ENCODE assay signal across 17 mouse cellular contexts in the genomic region with DNA sequence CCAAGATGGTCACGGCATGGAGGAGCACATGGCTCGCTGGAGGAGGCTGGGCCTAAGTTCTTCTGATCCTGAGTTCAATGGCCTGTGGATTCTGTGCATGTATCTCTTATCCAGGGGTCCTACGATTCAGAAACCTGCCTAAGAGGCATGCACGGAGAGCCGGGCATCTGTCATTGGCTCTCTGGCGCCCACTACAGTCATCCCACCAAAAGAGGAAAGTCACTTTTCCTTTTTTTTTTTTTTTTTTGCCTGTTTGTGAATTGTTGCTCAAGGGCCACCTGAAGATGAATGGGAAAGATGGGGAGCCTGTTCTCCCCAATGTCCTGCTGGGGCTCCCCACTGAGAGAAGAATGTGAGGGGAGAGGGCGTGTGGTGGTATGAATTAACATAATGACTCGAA.
DNase-seq lines count a peak whose midpoint lies in the region; ATAC-seq and TF ChIP-seq lines count a peak whose summit lies in the region.
"Had no signal": no experiment of that assay in that cellular context is flagged by ENCODE, and none has a peak within 500 bp of the region (broad histone marks: within the 10 kb centered on the region; RNA-seq: fewer than 3 reads in every experiment).

No protein-coding gene starts in this region.

- TF ChIP-seq EP300 in ES-Bruce4 (IDR thresholded peaks at IDR 0.05; ENCODE audit: insufficient read depth, low read depth, low read length): no peak

- no peak overlapping the region for H3K4me3 ChIP-seq in ES-Bruce4 (ENCODE audit: low read depth, low read length)
- H3K4me3 ChIP-seq: embryonic facial prominence, embryonic 13.5 days; hindbrain, embryonic 10.5 days; liver, embryonic 13.5 days; midbrain, embryonic 12.5 days had no signal

- H3K9me3 ChIP-seq in ES-Bruce4 (replicated peaks; ENCODE audit: control insufficient read depth, insufficient read depth, low read length, poor library complexity, severe bottlenecking): peaks cover 5% of the 10 kb centered on the region; the same call in 1 of the 2 replicates
- H3K9me3 ChIP-seq: embryonic facial prominence, embryonic 13.5 days; hindbrain, embryonic 10.5 days; liver, embryonic 13.5 days; midbrain, embryonic 12.5 days had no signal

- peak; percentile 46 for TF ChIP-seq CTCF in ES-Bruce4 (IDR thresholded peaks at IDR 0.05; ENCODE audit: low read depth, low read length)

- ATAC-seq in megakaryocyte progenitor cell, adult 5-6 weeks (replicated peaks; ENCODE audit: poor library complexity): peak; percentile 44; the same call in 1 of the 2 replicates

- H3K4me1 ChIP-seq in ES-Bruce4 (ENCODE audit: control insufficient read depth, insufficient read depth, low read length): peaks cover 12% of the 10 kb centered on the region
- H3K4me1 ChIP-seq: embryonic facial prominence, embryonic 13.5 days; liver, embryonic 13.5 days had no signal

- H3K27me3 ChIP-seq in ES-Bruce4 (ENCODE audit: control insufficient read depth, insufficient read depth, low read length, poor library complexity, severe bottlenecking): no peaks in the 10 kb centered on the region
- H3K27me3 ChIP-seq: CH12.LX; liver, embryonic 13.5 days; midbrain, embryonic 12.5 days had no signal

- no peak for TF ChIP-seq POLR2A in ES-Bruce4 (IDR thresholded peaks at IDR 0.05; ENCODE audit: insufficient read depth, low read length)

- no peak overlapping the region for H3K27ac ChIP-seq in ES-Bruce4 (ENCODE audit: insufficient read depth, low read length)
- H3K27ac ChIP-seq: embryonic facial prominence, embryonic 13.5 days; hindbrain, embryonic 10.5 days; liver, embryonic 13.5 days; midbrain, embryonic 12.5 days had no signal

- intact Hi-C loops in left cerebral cortex, postnatal 4 days (cut with DNase I): no loop called here

- no peaks in the 10 kb centered on the region for H3K36me3 ChIP-seq in ES-Bruce4 (ENCODE audit: control insufficient read depth, insufficient read depth, low read length, poor library complexity, severe bottlenecking)
- H3K36me3 ChIP-seq: embryonic facial prominence, embryonic 13.5 days; liver, embryonic 13.5 days had no signal

- peak; percentile 43 for DNase-seq in cerebellum, postnatal 10 days
- no peak for DNase-seq in cerebellum, adult 9-10 months
- peak; percentile 11 for DNase-seq in left cerebral cortex, postnatal 4 days
- no peak for DNase-seq in left cerebral cortex, adult 11 months (ENCODE audit: low spot score)
- no peak for DNase-seq in ovary, postnatal 14 days (ENCODE audit: low spot score)
- no peak for DNase-seq in kidney, adult 8-10 months
- DNase-seq: cerebellum, adult 11-12 months; kidney, postnatal 10 days; layer of hippocampus, adult 9-11 months; liver, embryonic 13.5 days; lung, postnatal 36 days had no signal

- H3K9ac ChIP-seq in ES-Bruce4 (ENCODE audit: low read depth, poor library complexity, severe bottlenecking): no peak overlapping the region
- H3K9ac ChIP-seq: embryonic facial prominence, embryonic 13.5 days; liver, embryonic 13.5 days; midbrain, embryonic 12.5 days had no signal

Comparison
In these comparisons a context has a peak if more than half of its experiments do, and no peak if none do; other contexts are left out.
1. DNase-seq: peak in cerebellum, postnatal 10 days (2 of 2) and left cerebral cortex, postnatal 4 days (single experiment); none in cerebellum, adult 9-10 months (single experiment), left cerebral cortex, adult 11 months (single experiment), ovary, postnatal 14 days (single experiment) and kidney, adult 8-10 months (0 of 2).